Mouse (Mus musculus): ENCODE results near the gene Cux1. TPM values are rescaled to one million over a fixed set of nuclear protein-coding genes. Genes with fewer than 3 reads are reported as not detected.

Cux1 gene
- polyA plus RNA-seq, 1 experiment from 2014 or later: 68.9 TPM

DNA sequence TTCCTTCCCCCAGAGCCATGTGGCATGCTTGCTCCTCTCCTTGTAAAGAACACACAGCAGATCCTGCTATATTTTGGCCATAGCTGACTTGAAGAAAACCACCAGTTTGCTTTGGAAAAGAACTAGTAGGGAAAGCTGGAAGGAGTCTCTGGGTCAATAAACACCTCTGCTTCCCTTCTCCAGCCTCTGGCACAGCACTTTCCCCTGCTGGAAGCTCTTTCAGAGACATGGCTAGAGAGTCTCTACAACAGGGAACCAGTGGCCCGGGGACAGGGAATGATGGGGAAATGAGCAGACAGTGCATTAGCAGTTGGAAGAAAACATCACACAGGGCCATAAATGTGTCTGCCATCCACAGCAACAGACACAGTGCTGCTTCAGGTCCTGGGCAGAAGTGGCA lies 98.0 kb downstream of the Cux1 start:
- H3K9me3 ChIP-seq: no peaks in the 10 kb centered on the region
- peak overlapping the region; percentile 20 for H3K9ac ChIP-seq
- no peak for ATAC-seq (ENCODE audit: extremely low read depth, insufficient number of reproducible peaks, low FRiP score, low TSS enrichment)
- peak overlapping the region; percentile 88 for H3K27ac ChIP-seq (replicated peaks)
- no peaks in the 10 kb centered on the region for H3K36me3 ChIP-seq
- WGBS: 52% methylated on average over 1 of the region's 1 CpGs
- H3K4me2 ChIP-seq: no peak overlapping the region
- peaks cover 97% of the 10 kb centered on the region for H3K4me1 ChIP-seq
- H3K4me3 ChIP-seq: no peak overlapping the region
- H3K27me3 ChIP-seq (replicated peaks): no peaks in the 10 kb centered on the region

DNA sequence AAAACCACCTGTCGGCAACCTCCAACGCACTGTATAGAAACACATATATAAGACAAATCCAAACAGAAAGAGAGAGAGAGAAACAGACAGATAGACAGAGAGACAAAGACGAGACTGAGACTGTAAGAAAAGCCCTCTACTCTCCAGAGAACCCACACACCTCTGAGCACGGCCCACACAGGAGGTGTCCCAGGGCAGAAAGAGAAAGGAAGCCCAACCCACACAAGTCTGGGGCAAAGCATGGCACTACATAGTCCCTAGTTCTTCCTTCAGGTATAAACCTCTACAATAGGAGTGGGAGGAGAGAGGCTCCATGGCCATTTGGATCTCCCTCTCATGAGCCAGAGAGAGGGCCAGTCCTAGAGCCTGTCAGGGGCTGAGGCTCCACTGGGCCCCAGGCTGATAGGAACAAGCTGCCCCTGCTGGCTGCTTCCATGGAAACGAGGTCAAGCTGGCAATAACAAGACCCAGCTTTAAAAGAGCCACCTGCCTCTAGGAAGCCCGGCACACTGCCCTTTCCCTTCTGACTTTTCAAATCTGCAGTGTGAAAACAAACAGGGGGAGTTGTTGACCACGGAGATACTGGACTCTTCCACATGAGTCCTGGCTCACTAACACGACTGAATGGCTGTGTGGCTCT lies 99.8 kb downstream of the Cux1 start:
- Histone ChIP-seq H3K4me2 (peak overlapping the region; percentile 49), H3K4me1 (peaks cover 97% of the 10 kb centered on the region), H3K27ac (replicated peaks) (peak overlapping the region; percentile 88), H3K27me3 (replicated peaks) (no peaks in the 10 kb centered on the region), H3K9ac (peak overlapping the region; percentile 68), H3K9me3 (no peaks in the 10 kb centered on the region), H3K4me3 (no peak overlapping the region), H3K36me3 (no peaks in the 10 kb centered on the region)
- 13% methylated on average over 6 of the region's 8 CpGs for WGBS
- ATAC-seq (ENCODE audit: extremely low read depth, insufficient number of reproducible peaks, low FRiP score, low TSS enrichment): no peak; the same call in 1 of the 2 replicates

DNA sequence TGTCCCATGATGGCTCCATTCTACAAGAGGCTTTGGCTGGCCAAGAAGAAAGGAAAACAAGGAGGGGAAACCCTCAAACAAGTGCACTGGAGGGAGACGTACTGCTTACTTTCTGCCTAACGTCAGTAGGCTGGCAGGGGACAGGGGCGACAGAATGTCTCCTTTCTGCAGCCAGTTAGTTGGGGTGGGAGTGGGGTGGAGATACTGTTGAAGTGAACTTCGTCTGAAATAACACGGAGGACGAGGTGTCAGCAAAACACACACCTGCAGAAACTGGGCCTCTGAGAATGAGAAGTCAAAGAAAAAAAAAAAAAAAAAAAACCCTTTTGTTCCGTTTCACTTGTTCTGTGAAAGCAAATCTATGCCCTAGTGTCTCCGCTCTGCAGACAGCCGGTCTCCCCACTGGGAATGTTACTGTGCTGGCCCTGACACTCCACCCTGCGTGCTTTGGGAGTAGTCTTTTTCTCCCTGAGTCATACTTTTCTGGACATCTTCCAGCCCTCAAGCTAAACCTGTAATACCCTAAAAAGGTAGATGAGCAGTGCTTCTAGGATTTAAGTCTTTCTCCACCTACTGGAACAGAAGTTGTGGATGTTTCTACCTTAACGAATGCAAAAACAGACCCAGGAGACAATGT lies 101.4 kb downstream of the Cux1 start:
- WGBS: 23% methylated on average over 11 of the region's 11 CpGs
- ATAC-seq (ENCODE audit: extremely low read depth, insufficient number of reproducible peaks, low FRiP score, low TSS enrichment): no peak
- no peak overlapping the region for H3K4me3 ChIP-seq
- no peaks in the 10 kb centered on the region for H3K36me3 ChIP-seq
- H3K9me3 ChIP-seq: no peaks in the 10 kb centered on the region
- peak overlapping the region; percentile 28 for H3K4me2 ChIP-seq
- H3K27ac ChIP-seq (replicated peaks): peak overlapping the region; percentile 85
- peaks cover 97% of the 10 kb centered on the region for H3K4me1 ChIP-seq
- peak overlapping the region; percentile 71 for H3K9ac ChIP-seq
- H3K27me3 ChIP-seq (replicated peaks): no peaks in the 10 kb centered on the region

DNA sequence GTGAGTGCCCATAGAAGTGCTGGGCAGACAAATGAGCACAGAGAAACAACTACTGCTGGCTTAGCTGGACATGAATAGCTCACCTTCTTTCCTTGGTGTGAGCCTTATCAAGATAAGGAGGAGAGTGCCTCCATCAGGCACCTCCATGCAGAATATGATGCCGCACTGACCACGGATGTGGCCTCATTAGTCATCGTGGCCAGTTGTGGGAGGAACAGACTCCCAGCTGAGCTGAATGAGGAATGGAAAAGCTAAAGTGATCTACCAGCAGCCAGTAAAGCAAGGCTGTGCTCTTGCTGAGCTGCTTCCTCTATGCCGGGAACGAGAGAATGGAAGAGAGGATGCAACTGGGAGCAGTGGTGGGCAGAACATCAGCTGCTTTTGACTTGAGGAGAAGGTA lies 101.9 kb downstream of the Cux1 start:
- Histone ChIP-seq H3K4me2 (peak overlapping the region; percentile 28), H3K4me3 (no peak overlapping the region), H3K27ac (replicated peaks) (peak overlapping the region; percentile 85), H3K4me1 (peaks cover 97% of the 10 kb centered on the region), H3K27me3 (replicated peaks) (no peaks in the 10 kb centered on the region), H3K36me3 (0 out of 2 replicates have a peak, but pooled peaks cover under 1% of the 10 kb centered on the region), H3K9ac (peak overlapping the region; percentile 71), H3K9me3 (no peaks in the 10 kb centered on the region)
- WGBS: 41% methylated on average over 5 of the region's 5 CpGs
- no peak for ATAC-seq (ENCODE audit: extremely low read depth, insufficient number of reproducible peaks, low FRiP score, low TSS enrichment)

DNA sequence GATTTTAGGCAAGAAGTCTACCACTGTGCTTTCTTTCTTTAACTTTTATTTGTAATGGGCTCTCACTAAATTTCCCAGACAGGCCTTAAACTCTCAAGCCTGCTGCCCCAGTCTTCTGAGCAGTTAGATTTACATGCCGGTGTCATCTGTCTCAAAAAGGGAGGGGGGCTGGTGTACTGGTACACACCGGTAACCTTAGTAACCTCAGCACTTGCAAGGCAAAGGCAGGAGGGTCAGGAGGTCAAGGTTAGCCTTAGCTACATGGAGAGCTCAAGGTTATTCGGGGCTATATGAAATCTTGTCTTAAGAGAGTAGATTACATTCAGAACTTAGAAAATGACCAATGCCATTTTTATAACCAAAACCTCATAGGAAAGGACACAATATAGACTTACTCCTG lies 102.4 kb downstream of the Cux1 start:
- WGBS: 58% methylated on average over 3 of the region's 3 CpGs
- H3K4me3 ChIP-seq: no peak overlapping the region
- H3K36me3 ChIP-seq: 0 out of 2 replicates have a peak, but pooled peaks cover 3% of the 10 kb centered on the region
- H3K9ac ChIP-seq: peak overlapping the region; percentile 71; the same call in 1 of the 2 replicates
- H3K4me1 ChIP-seq: peaks cover 94% of the 10 kb centered on the region
- H3K9me3 ChIP-seq: no peaks in the 10 kb centered on the region
- no peak for ATAC-seq (ENCODE audit: extremely low read depth, insufficient number of reproducible peaks, low FRiP score, low TSS enrichment)
- peak overlapping the region; percentile 85 for H3K27ac ChIP-seq (replicated peaks)
- H3K27me3 ChIP-seq (replicated peaks): no peaks in the 10 kb centered on the region
- no peak overlapping the region for H3K4me2 ChIP-seq

DNA sequence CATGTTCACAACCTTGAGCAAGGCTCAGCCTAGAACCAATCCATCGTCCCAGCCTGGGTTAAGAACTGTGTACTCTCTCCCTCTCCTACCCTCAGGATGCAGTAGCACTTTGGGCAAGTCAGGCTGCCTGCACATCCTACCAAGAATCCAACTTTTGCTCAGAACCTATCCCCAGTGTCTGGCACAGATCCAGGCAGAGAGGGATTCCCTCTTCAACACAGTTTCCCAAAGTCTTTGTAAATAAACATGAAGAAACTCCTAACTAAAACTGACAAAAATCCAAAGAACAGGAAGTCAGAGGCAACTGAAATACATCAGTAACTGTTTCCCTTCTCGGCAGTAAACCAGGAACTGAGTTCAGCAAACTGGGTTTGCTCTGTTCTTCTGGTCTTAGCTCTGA lies 103.2 kb downstream of the Cux1 start:
- H3K4me2 ChIP-seq: no peak overlapping the region
- peaks cover 93% of the 10 kb centered on the region for H3K4me1 ChIP-seq
- no peak overlapping the region for H3K4me3 ChIP-seq
- peak overlapping the region; percentile 53 for H3K9ac ChIP-seq
- ATAC-seq (ENCODE audit: extremely low read depth, insufficient number of reproducible peaks, low FRiP score, low TSS enrichment): no peak
- peak overlapping the region; percentile 89 for H3K27ac ChIP-seq (replicated peaks)
- H3K9me3 ChIP-seq: no peaks in the 10 kb centered on the region
- 0 out of 2 replicates have a peak, but pooled peaks cover 3% of the 10 kb centered on the region for H3K36me3 ChIP-seq
- H3K27me3 ChIP-seq (replicated peaks): no peaks in the 10 kb centered on the region
- 66% methylated on average over 2 of the region's 2 CpGs for WGBS

DNA sequence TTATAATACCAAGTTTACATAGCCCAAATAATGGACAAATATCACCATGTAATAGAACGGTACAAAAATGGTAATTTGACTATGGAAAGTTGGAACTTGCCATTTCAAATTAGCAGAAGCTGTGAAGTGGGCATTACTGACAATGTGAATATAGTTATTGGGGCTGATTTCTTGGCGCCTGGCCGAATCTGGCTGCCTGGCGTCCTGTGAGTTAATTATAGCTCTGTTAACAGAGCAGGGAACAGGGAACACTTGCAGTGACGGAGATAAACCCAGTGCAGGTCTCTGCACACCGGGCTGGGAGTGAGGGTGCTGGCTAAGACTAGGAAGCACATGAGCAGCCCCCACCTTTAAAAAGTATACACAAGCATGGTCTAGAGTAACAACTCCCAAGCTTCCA lies 104.7 kb downstream of the Cux1 start:
- 15% methylated on average over 6 of the region's 6 CpGs for WGBS
- no peaks in the 10 kb centered on the region for H3K9me3 ChIP-seq
- peak overlapping the region; percentile 89 for H3K27ac ChIP-seq (replicated peaks)
- peaks cover 93% of the 10 kb centered on the region for H3K4me1 ChIP-seq
- peak overlapping the region; percentile 64 for H3K9ac ChIP-seq
- ATAC-seq (ENCODE audit: extremely low read depth, insufficient number of reproducible peaks, low FRiP score, low TSS enrichment): 0 out of 2 replicates have a peak, but pooled peaks have one; percentile 27
- H3K27me3 ChIP-seq (replicated peaks): no peaks in the 10 kb centered on the region
- H3K4me3 ChIP-seq: no peak overlapping the region
- 0 out of 2 replicates have a peak, but pooled peaks cover 3% of the 10 kb centered on the region for H3K36me3 ChIP-seq
- peak overlapping the region; percentile 42 for H3K4me2 ChIP-seq

DNA sequence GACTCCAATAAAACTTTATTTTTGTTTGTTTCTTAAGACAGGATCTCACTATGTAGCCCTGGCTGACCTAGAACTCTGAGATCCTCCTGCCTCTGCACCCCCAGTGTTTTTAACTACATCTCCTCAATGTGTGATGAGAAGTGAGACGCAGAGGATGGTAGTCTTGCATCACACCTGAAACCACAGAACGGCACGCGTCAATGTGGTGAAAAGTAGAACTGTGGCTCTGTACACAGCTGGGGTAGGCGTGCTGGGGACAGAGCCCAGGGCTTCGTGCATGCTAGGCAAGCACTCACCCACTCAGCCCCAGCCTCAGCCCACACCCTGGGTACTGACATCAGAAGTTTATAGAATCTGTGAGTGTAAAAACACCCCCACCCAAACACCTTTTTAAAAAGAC lies 107.4 kb downstream of the Cux1 start:
- Histone ChIP-seq H3K4me1 (peaks cover 84% of the 10 kb centered on the region), H3K27me3 (replicated peaks) (no peaks in the 10 kb centered on the region), H3K36me3 (0 out of 2 replicates have a peak, but pooled peaks cover 3% of the 10 kb centered on the region), H3K4me3 (no peak overlapping the region), H3K9me3 (no peaks in the 10 kb centered on the region), H3K4me2 (no peak overlapping the region), H3K9ac (no peak overlapping the region), H3K27ac (replicated peaks) (no peak overlapping the region)
- 91% methylated on average over 6 of the region's 6 CpGs for WGBS
- no peak for ATAC-seq (ENCODE audit: extremely low read depth, insufficient number of reproducible peaks, low FRiP score, low TSS enrichment)

DNA sequence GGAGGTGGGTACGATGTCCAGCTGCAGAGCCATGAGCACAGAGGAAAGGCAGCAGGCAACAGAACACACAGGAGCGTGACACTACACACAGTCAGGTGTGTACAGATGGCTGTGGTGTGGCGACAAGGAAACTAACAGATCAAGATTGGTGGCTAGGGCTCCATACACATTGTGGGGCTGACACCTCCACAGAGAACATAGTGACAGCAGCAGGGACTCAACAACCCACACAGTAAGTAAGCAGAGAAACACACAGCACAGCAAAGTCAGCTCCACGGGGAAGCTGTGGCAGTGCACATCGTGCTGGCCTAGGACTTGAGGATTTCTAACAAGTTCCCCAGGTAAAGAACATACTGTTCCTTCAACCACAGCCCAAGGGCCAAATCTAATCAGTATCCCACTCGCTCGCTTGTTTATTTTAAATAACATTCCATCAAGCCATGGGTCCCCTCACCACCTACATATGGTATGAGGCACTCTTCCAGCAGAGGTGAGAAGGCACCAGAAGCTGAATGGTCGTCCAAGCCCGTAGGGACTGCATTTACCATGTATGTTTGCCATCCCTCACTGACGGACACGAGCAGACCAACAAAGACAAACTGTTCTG lies 108.3 kb downstream of the Cux1 start:
- peak overlapping the region; percentile 68 for H3K27ac ChIP-seq (replicated peaks)
- peak overlapping the region; percentile 50 for H3K9ac ChIP-seq

DNA sequence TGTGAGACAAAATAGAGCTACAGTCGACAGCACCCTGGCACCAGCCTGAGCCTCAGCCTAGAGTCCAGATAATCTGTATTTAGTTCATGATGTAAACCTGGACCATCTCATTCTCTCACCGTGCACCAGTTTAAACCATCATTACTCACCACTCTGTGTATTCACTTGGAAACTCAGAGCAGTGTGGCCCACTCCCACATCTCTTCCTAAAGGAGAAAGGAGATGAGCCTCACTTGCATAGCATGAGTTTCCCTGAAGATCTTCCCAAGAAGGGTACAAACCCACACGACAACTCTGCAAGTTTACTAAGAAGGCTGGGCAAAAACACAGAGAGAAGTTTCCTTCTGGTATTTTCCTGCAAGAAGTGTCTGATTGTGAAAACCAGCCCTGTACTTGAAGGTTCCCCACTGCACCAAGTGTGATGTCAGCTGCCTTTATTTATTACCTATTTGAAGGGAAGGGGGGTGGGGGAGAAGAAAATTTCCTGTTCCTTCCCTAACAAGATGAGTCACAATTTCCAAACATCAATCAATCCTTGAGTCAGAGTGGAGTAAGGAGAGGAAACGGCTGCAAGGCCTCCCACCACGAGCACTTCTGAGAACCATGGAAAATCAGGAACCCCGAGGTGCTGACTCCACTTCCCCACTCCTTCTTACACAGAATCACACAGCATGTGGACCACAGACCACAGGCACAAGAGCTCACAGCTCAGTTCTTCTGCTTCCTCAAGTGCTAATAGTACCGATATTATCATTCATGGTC lies 109.0 kb downstream of the Cux1 start:
- no peak for ATAC-seq (ENCODE audit: extremely low read depth, insufficient number of reproducible peaks, low FRiP score, low TSS enrichment)
- H3K9me3 ChIP-seq: no peaks in the 10 kb centered on the region
- H3K4me1 ChIP-seq: peaks cover 68% of the 10 kb centered on the region
- peak overlapping the region; percentile 50 for H3K9ac ChIP-seq
- WGBS: 29% methylated on average over 7 of the region's 7 CpGs
- H3K27me3 ChIP-seq (replicated peaks): no peaks in the 10 kb centered on the region
- H3K4me2 ChIP-seq: no peak overlapping the region
- H3K27ac ChIP-seq (replicated peaks): peak overlapping the region; percentile 68
- H3K36me3 ChIP-seq: 0 out of 2 replicates have a peak, but pooled peaks cover 3% of the 10 kb centered on the region
- no peak overlapping the region for H3K4me3 ChIP-seq

More for the DNA sequence above, 108.3 kb downstream of the Cux1 start:
- ATAC-seq (ENCODE audit: extremely low read depth, insufficient number of reproducible peaks, low FRiP score, low TSS enrichment): no peak
- H3K36me3 ChIP-seq: 0 out of 2 replicates have a peak, but pooled peaks cover 3% of the 10 kb centered on the region
- H3K4me2 ChIP-seq: no peak overlapping the region
- no peaks in the 10 kb centered on the region for H3K9me3 ChIP-seq
- peaks cover 75% of the 10 kb centered on the region for H3K4me1 ChIP-seq
- 68% methylated on average over 11 of the region's 11 CpGs for WGBS
- H3K4me3 ChIP-seq: no peak overlapping the region
- no peaks in the 10 kb centered on the region for H3K27me3 ChIP-seq (replicated peaks)

DNA sequence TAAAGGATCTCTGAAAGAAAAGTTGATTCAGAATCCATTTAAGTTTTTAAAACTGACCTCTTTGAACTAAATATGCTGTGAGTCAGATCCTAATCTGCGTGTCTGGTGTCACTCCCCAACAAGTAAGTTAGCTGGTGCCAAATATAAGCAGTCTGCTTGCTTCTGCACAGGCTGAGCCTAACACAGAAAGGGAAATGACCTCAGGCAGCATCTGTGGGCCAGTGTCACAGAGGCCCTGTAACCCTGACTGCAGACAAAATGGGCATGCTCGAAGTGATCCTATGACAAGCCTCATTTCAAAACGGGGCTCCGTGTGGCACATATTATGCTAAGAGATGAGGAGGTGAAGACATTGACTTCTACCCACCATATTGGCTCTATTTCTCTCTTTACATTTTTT lies 110.9 kb downstream of the Cux1 start:
- Histone ChIP-seq H3K9ac (no peak overlapping the region; the same call in 1 of the 2 replicates), H3K4me3 (no peak overlapping the region), H3K9me3 (no peaks in the 10 kb centered on the region), H3K27me3 (replicated peaks) (no peaks in the 10 kb centered on the region), H3K27ac (replicated peaks) (peak overlapping the region; percentile 44), H3K36me3 (0 out of 2 replicates have a peak, but pooled peaks cover 3% of the 10 kb centered on the region), H3K4me2 (no peak overlapping the region), H3K4me1 (peaks cover 54% of the 10 kb centered on the region)
- WGBS: 59% methylated on average over 4 of the region's 4 CpGs
- ATAC-seq (ENCODE audit: extremely low read depth, insufficient number of reproducible peaks, low FRiP score, low TSS enrichment): no peak
